Mouse (Mus musculus) intestine, embryonic 16.5 days (tissue): ENCODE results near the gene LTO1. TPM values are rescaled to one million over a fixed set of nuclear protein-coding genes. Genes with fewer than 3 reads are reported as not detected.

Experiments used
- ATAC-seq: fragments of 200-750 bp; cut with Nextera tagmentation; 2 replicates; pipeline ENCODE4 v1.8.0; 2017; ENCODE audit warnings: moderate TSS enrichment, moderate library complexity
- H3K27ac ChIP-seq: fragments of 300-500 bp; sonication (generic); 2 replicates; pipeline ENCODE4 v1.5.1; 2014; ENCODE audit warnings: mild to moderate bottlenecking, low read length
- H3K27me3 ChIP-seq: fragments of 300-500 bp; sonication (generic); replicated peaks from 2 replicates; pipeline ENCODE4 v1.6.1; 2014; ENCODE audit warnings: low read length, control low read depth, mixed read lengths; ENCODE audit not compliant: control insufficient read depth, insufficient read depth
- H3K36me3 ChIP-seq: fragments of 300-500 bp; sonication (generic); 2 replicates; pipeline ENCODE4 v1.6.1; 2014; ENCODE audit warnings: low read length, control low read depth; ENCODE audit not compliant: control insufficient read depth, insufficient read depth
- H3K4me1 ChIP-seq: fragments of 300-500 bp; sonication (generic); 2 replicates; pipeline ENCODE4 v1.6.1; 2014; ENCODE audit warnings: low read length, control low read depth, mixed read lengths; ENCODE audit not compliant: control insufficient read depth, insufficient read depth
- H3K4me2 ChIP-seq: fragments of 300-500 bp; sonication (generic); 2 replicates; pipeline ENCODE4 v1.6.1; 2014; ENCODE audit warnings: low read depth, low read length, control low read depth
- H3K4me3 ChIP-seq: fragments of 300-500 bp; sonication (generic); 2 replicates; pipeline ENCODE4 v1.5.1; 2014; ENCODE audit warnings: mild to moderate bottlenecking, low read length
- H3K9ac ChIP-seq: fragments of 300-500 bp; sonication (generic); 2 replicates; pipeline ENCODE4 v1.6.1; 2014; ENCODE audit warnings: low read depth, low read length
- H3K9me3 ChIP-seq: fragments of 300-500 bp; sonication (generic); 2 replicates; pipeline ENCODE4 v1.6.1; 2016; ENCODE audit warnings: low read length, control low read depth; ENCODE audit not compliant: control insufficient read depth
- WGBS: fragments of 180-500 bp; shearing (Covaris S2); extraction: QIAGEN DNeasy Blood & Tissue Kit; methylation state at CpG from one replicate; pipeline ENCODE4 v1.1.7; 2014; 5-methylcytosine and 5-hydroxymethylcytosine counted together
- polyA plus RNA-seq: library from polyadenylated mRNA; unstranded; fragments of >200 nt; fragmentation: Nextera tagmentation; extraction: Ambion mirVana; gene quantifications from 2 replicates; pipeline ENCODE4 v1.2.1, GENCODE M21; 2015

LTO1 gene
- polyA plus RNA-seq, 1 experiment from 2014 or later: 24.4 TPM

GRCm38 (mm10) chr7:144941242-144941831 lies 26.4 kb downstream of the LTO1 start:
- Histone ChIP-seq H3K36me3 (peaks cover 5% of the 10 kb centered on the region; the same call in 1 of the 2 replicates), H3K4me1 (peaks cover 39% of the 10 kb centered on the region), H3K4me3 (peak overlapping the region; percentile 67), H3K4me2 (peak overlapping the region; percentile 85), H3K27ac (peak overlapping the region; percentile 92), H3K27me3 (peaks cover 6% of the 10 kb centered on the region), H3K9me3 (no peaks in the 10 kb centered on the region), H3K9ac (peak overlapping the region; percentile 85)
- WGBS: under 1% methylated on average over 39 of the region's 39 CpGs
- ATAC-seq: peak; percentile 69

GRCm38 (mm10) chr7:144942071-144942743 lies 27.3 kb downstream of the LTO1 start:
- peak overlapping the region; percentile 56 for H3K27ac ChIP-seq
- no peaks in the 10 kb centered on the region for H3K36me3 ChIP-seq
- H3K27me3 ChIP-seq: peaks cover 6% of the 10 kb centered on the region
- H3K4me3 ChIP-seq: peak overlapping the region; percentile 67
- ATAC-seq: no peak; the same call in 1 of the 2 replicates
- H3K9me3 ChIP-seq: no peaks in the 10 kb centered on the region
- peak overlapping the region; percentile 54 for H3K9ac ChIP-seq
- H3K4me2 ChIP-seq: peak overlapping the region; percentile 85
- under 1% methylated on average over 35 of the region's 35 CpGs for WGBS
- H3K4me1 ChIP-seq: peaks cover 37% of the 10 kb centered on the region

DNA sequence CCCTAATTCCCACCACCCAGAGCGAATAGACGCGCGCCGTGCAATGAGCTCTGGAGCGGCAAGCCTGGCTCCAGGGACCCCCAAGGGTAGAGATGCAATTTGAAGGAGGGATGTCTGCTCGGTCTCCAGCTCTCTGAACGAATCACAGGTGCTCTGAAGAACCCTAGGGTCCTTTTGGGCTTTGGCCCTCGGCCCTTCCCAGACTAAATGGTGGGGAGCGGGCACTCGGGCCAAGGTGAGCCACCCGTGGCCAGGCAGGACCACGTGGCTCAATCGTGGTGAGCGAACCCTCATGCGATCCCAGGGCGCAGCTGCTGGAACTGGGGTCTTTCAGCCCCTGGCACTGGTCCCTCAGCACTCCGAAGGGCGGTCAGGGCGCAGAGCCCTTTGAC lies 27.8 kb downstream of the LTO1 start:
- H3K4me1 ChIP-seq: peaks cover 36% of the 10 kb centered on the region
- WGBS: under 1% methylated on average over 20 of the region's 20 CpGs
- ATAC-seq: no peak
- H3K4me2 ChIP-seq: peak overlapping the region; percentile 85
- H3K27ac ChIP-seq: no peak overlapping the region
- H3K4me3 ChIP-seq: peak overlapping the region; percentile 67
- peak overlapping the region; percentile 54 for H3K9ac ChIP-seq
- H3K9me3 ChIP-seq: no peaks in the 10 kb centered on the region
- H3K27me3 ChIP-seq: peaks cover 6% of the 10 kb centered on the region
- H3K36me3 ChIP-seq: no peaks in the 10 kb centered on the region

DNA sequence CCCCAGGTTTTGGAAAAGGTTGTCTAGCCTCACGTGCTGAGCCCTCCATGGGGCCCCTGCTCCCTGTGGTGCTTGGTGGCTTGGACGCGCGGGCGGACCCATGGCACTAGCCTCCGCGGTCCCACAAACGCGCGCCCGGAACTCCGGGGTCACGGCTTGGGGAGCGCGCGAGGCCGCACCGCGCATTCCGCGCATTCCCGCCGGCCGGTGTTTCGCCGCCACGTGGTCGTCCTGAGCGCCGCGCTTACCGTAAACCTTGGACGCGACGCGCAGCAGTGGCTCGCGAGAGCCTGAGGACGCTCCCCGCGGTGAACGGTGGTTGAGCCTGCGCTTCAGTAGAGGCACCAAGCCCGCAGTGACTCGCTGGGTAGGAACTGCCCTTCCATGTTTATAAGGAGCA lies 28.4 kb downstream of the LTO1 start:
- WGBS: under 1% methylated on average over 45 of the region's 45 CpGs
- H3K4me2 ChIP-seq: peak overlapping the region; percentile 85
- peak; percentile 36 for ATAC-seq
- no peaks in the 10 kb centered on the region for H3K9me3 ChIP-seq
- H3K4me3 ChIP-seq: peak overlapping the region; percentile 67
- peaks cover 36% of the 10 kb centered on the region for H3K4me1 ChIP-seq
- peaks cover 6% of the 10 kb centered on the region for H3K27me3 ChIP-seq
- no peak overlapping the region for H3K27ac ChIP-seq
- H3K36me3 ChIP-seq: no peaks in the 10 kb centered on the region
- peak overlapping the region; percentile 54 for H3K9ac ChIP-seq

DNA sequence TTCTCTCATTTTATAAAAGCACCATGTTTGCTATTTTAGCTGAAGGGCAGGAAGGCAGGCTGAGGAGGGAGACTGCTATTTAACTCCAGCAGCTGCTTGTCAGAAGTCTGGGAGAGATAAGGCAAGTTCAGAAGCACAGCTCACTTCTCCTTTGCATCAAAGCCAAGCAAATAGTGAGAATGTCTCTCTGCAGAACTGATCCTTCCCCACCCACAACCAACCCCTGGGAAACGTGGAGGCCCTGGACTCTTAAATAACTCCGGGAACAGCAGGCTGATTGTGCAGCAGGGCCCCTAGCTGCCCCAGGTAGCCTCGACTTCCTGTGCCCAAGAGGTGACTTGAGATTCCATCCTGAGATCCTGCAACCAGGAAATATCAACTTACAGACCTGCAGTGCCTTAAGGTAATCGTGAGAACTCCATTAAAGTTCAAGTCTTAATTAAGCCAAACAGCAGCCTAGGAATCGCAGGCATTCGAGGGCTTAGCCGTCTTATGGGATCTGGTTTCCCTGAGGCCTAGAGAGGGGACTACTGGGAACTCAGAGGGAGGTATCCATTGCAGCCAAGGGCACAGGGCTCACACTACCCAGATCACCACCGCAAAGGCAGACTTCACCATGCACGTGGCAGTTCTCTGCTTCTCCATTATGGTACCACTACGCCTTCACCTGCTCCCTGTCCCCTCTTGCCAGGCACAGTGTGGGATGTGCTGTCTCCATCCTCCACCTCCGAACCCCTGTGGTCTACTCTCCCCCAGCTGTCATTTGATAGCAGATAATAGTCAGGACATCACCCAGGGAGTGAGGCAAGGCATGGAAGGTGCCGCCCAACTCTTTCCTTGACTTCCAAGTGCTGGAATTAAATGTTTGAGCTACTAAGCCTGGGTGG lies 43.9 kb downstream of the LTO1 start:
- peaks cover 8% of the 10 kb centered on the region; the same call in 1 of the 2 replicates for H3K4me1 ChIP-seq
- H3K4me3 ChIP-seq: no peak overlapping the region
- WGBS: 52% methylated on average over 12 of the region's 12 CpGs
- no peaks in the 10 kb centered on the region for H3K27me3 ChIP-seq
- ATAC-seq: peak; percentile 21; the same call in 1 of the 2 replicates
- no peak overlapping the region for H3K27ac ChIP-seq
- H3K4me2 ChIP-seq: no peak overlapping the region
- no peak overlapping the region for H3K9ac ChIP-seq
- no peaks in the 10 kb centered on the region for H3K9me3 ChIP-seq
- no peaks in the 10 kb centered on the region for H3K36me3 ChIP-seq

DNA sequence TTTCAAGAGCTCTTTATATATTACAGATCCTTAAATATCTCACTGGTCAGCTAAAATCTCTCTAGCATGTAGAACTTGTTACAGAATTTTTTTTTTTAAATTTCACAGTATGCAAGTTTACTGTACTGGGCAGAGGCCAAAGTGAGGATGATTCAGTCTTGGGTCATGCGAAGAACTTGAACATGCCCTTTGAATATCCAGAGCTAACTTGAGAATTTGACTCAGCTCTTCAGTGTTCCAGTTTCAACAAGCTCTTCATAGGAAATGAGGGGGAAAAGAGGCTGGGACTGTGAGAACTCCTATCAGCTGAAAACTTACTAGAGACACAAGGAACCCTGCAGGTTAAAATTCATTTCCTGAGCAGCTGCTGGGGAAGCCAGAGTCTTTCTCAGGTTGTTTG lies 49.0 kb downstream of the LTO1 start:
- no peaks in the 10 kb centered on the region for H3K36me3 ChIP-seq
- H3K27me3 ChIP-seq: no peaks in the 10 kb centered on the region
- no peak for ATAC-seq
- no peaks in the 10 kb centered on the region for H3K9me3 ChIP-seq
- H3K4me2 ChIP-seq: no peak overlapping the region
- H3K4me3 ChIP-seq: no peak overlapping the region
- H3K9ac ChIP-seq: no peak overlapping the region
- H3K27ac ChIP-seq: no peak overlapping the region
- 83% methylated on average over 1 of the region's 1 CpGs for WGBS
- peaks cover 7% of the 10 kb centered on the region; the same call in 1 of the 2 replicates for H3K4me1 ChIP-seq

- H3K9ac ChIP-seq: no peak overlapping the region
- no peak overlapping the region for H3K4me3 ChIP-seq
- H3K36me3 ChIP-seq: no peaks in the 10 kb centered on the region
- H3K4me1 ChIP-seq: 0 out of 2 replicates have a peak, but pooled peaks cover 5% of the 10 kb centered on the region
- no peak overlapping the region for H3K27ac ChIP-seq
- H3K9me3 ChIP-seq: no peaks in the 10 kb centered on the region
- no peak overlapping the region for H3K4me2 ChIP-seq
- ATAC-seq: no peak
- 75% methylated on average over 4 of the region's 4 CpGs for WGBS
- no peaks in the 10 kb centered on the region for H3K27me3 ChIP-seq
These were observed 49.4 kb downstream of the LTO1 start for GRCm38 (mm10) chr7:144964316-144964715.

DNA sequence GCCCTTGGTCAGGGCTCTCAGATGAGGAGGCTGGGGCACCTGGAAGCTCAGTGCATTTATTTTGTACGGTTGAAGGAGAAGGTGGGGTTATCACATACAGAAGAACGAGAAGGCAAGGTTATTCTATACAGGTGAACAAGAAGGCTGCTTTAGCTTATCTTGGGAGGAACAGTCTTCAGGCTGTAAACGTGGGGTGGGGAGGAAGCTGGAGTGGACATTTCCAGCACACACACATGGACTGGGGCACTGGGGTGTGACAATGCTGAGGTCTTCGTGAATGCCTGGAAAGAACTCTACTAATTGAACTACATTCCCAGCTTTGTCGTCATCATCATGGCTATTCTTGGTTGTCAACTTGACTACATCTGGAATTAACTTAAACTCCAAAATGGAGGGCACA lies 51.0 kb downstream of the LTO1 start:
- WGBS: 65% methylated on average over 5 of the region's 5 CpGs
- peak; percentile 67 for ATAC-seq

More for the DNA sequence above, 51.0 kb downstream of the LTO1 start:
- Histone ChIP-seq H3K27me3 (no peaks in the 10 kb centered on the region), H3K36me3 (no peaks in the 10 kb centered on the region), H3K9ac (no peak overlapping the region), H3K4me3 (no peak overlapping the region), H3K4me1 (0 out of 2 replicates have a peak, but pooled peaks cover 5% of the 10 kb centered on the region), H3K9me3 (no peaks in the 10 kb centered on the region), H3K27ac (no peak overlapping the region), H3K4me2 (no peak overlapping the region)
